Mouse (Mus musculus) naive thymus-derived CD4-positive, alpha-beta T cell, adult 5 months (primary cell): ENCODE results near the gene Sim1. TPM values are rescaled to one million over a fixed set of nuclear protein-coding genes. Genes with fewer than 3 reads are reported as not detected.

Experiments
- polyA plus RNA-seq: library from polyadenylated mRNA; unstranded; fragments of 100-300 nt; shearing (Covaris generic); gene quantifications from one replicate; pipeline ENCODE4 v1.2.1, GENCODE M21; 2017

Gene Sim1
- not detected for polyA plus RNA-seq

DNA sequence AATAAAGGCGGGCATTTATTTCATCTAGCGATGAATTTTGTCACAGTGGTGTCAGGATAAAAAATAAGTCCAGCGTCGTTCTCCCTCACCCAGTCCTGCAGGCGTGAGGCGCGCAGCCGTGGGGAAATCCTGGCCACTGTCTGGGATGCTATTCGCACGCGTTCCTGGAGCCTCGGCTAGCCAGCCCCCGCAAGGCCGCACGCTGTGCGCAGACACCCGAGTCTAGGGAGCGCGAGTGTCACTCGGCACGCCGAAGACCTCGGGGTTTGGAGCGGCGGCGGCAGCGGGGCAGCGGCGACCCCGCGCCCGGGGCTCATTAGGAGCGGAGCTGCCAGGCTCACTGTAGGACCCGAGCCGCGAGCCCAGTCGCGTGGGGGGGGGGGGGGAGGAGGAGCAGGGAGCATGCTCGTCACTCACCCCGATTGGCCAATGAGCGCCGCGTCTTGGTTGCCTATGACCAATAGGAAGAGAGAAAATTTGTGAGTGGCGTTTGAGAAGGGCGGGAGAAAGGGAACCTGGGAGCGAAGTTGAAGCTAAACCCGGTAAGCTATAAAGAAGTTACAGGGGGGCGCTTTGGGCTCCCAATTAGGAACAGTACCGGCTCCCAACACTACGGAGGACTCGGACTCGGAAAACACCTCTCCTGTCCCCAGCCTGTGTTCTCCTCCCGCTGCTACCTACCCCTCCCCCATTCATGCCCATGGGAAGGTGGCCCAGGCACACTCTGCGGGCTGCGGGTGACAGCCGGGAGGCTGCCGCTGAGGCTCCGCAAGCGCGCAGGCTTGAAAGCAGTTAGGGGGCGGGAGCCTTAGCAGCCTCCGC lies at the start of gene Sim1:
Gene Sim1 (plus strand): TSS at position 585 of the 822 bp plus-strand sequence.

